Mouse (Mus musculus) CH12.LX (cell line): Measurements from ENCODE around the gene Spag7. TPM values are rescaled to one million over a fixed set of nuclear protein-coding genes. Genes with fewer than 3 reads are reported as not detected.

ENCODE experiments used
- DNase-seq: peaks from one replicate; pipeline ENCODE4 v3.0.0-alpha.2; 2013; ENCODE audit errors: extremely low read depth
- H3K27ac ChIP-seq: 2 replicates; pipeline ENCODE4 v1.5.1; 2012; ENCODE audit warnings: low read depth, mild to moderate bottlenecking, control low read depth, moderate library complexity; ENCODE audit not compliant: insufficient read depth
- H3K27me3 ChIP-seq: replicated peaks from 2 replicates; pipeline ENCODE3; 2012; ENCODE audit warnings: inconsistent platforms
- H3K36me3 ChIP-seq, 2 experiments: replicated peaks in 1 of 2; 2 replicates each; pipeline versions ENCODE3 to v1.6.1; 2012; ENCODE audit warnings: inconsistent platforms in 1 of 2, low read length in 1 of 2, mild to moderate bottlenecking in 1 of 2, mixed read lengths in 1 of 2, moderate library complexity in 1 of 2; ENCODE audit not compliant: control insufficient read depth in 1 of 2, insufficient read depth in 1 of 2
- H3K4me1 ChIP-seq, 2 experiments: 2 replicates each; pipeline ENCODE4 v1.6.1; 2012; ENCODE audit warnings: inconsistent platforms in 1 of 2, moderate library complexity in 1 of 2; ENCODE audit not compliant: insufficient read depth in 2 of 2, control insufficient read depth in 1 of 2
- H3K4me2 ChIP-seq: 2 replicates; pipeline ENCODE4 v1.6.1; 2012; ENCODE audit warnings: low read depth, mild to moderate bottlenecking, control low read depth; ENCODE audit not compliant: poor library complexity, insufficient read depth, severe bottlenecking
- H3K4me3 ChIP-seq, 3 experiments: fragments of 150-350 bp in 1 of 3; sonication (generic) in 1 of 3; replicated peaks in 1 of 3; 2 replicates each; pipeline versions ENCODE3 to v1.5.1; 2011 to 2012; ENCODE audit warnings: low read depth in 2 of 3, low read length in 2 of 3, mild to moderate bottlenecking in 2 of 3, moderate library complexity in 2 of 3, control low read depth in 1 of 3, improper control_type of control experiment in 1 of 3, inconsistent platforms in 1 of 3, mixed read lengths in 1 of 3; ENCODE audit not compliant: poor library complexity in 1 of 3
- H3K79me2 ChIP-seq: replicated peaks from 2 replicates; pipeline ENCODE4 v1.6.1; 2012; ENCODE audit warnings: mild to moderate bottlenecking, moderate library complexity; ENCODE audit not compliant: control insufficient read depth, poor library complexity, insufficient read depth, severe bottlenecking; ENCODE audit errors: extremely low read depth
- H3K9ac ChIP-seq: 2 replicates; pipeline ENCODE4 v1.6.1; 2012; ENCODE audit warnings: low read depth, mild to moderate bottlenecking, control low read depth, moderate library complexity; ENCODE audit not compliant: insufficient read depth
- H3K9me3 ChIP-seq: replicated peaks from 2 replicates; pipeline ENCODE3; 2012; ENCODE audit warnings: low read length, inconsistent platforms, mixed read lengths
- CHD2 ChIP-seq: IDR thresholded peaks from 2 replicates; pipeline ENCODE4 v1.6.1; 2011; ENCODE audit warnings: low read length, improper control_type of control experiment
- CTCF ChIP-seq, 2 experiments: IDR thresholded peaks in 1 of 2; conservative IDR thresholded peaks in 1 of 2; 2 replicates each; pipeline ENCODE4 v1.5.1; 2011 to 2012; ENCODE audit warnings: low read depth in 2 of 2, low read length in 2 of 2, improper control_type of control experiment in 1 of 2, inconsistent platforms in 1 of 2, mild to moderate bottlenecking in 1 of 2, moderate library complexity in 1 of 2
- MAFK ChIP-seq: IDR thresholded peaks from 2 replicates; pipeline ENCODE4 v1.6.1; 2011; ENCODE audit warnings: low read length, improper control_type of control experiment; ENCODE audit not compliant: insufficient replicate concordance
- MAZ ChIP-seq: IDR thresholded peaks from 2 replicates; pipeline ENCODE4 v1.6.1; 2012; ENCODE audit warnings: low read depth, mild to moderate bottlenecking, inconsistent platforms, low read length, improper control_type of control experiment, moderate library complexity
- MEF2A ChIP-seq: IDR thresholded peaks from 2 replicates; pipeline ENCODE4 v1.6.1; 2014; ENCODE audit warnings: low read depth, mild to moderate bottlenecking, inconsistent platforms, low read length, improper control_type of control experiment, borderline replicate concordance
- RAD21 ChIP-seq: IDR thresholded peaks from 2 replicates; pipeline ENCODE4 v1.6.1; 2011; ENCODE audit warnings: low read depth, mild to moderate bottlenecking, low read length, improper control_type of control experiment, moderate library complexity
- SIN3A ChIP-seq: IDR thresholded peaks from 2 replicates; pipeline ENCODE4 v1.6.1; 2012; ENCODE audit warnings: low read length, improper control_type of control experiment, inconsistent platforms
- TCF12 ChIP-seq: IDR thresholded peaks from 2 replicates; pipeline ENCODE4 v1.6.1; 2014; ENCODE audit warnings: low read depth, mild to moderate bottlenecking, inconsistent platforms, low read length, improper control_type of control experiment
- UBTF ChIP-seq: IDR thresholded peaks from 2 replicates; pipeline ENCODE4 v1.6.1; 2012; ENCODE audit warnings: low read depth, mild to moderate bottlenecking, inconsistent platforms, low read length, improper control_type of control experiment, moderate library complexity
- ZC3H11A ChIP-seq: IDR thresholded peaks from 2 replicates; pipeline ENCODE4 v1.6.1; 2012; ENCODE audit warnings: low read depth, mild to moderate bottlenecking, inconsistent platforms, low read length, improper control_type of control experiment
- ZKSCAN1 ChIP-seq: IDR thresholded peaks from 2 replicates; pipeline ENCODE4 v1.6.1; 2012; ENCODE audit warnings: low read depth, inconsistent platforms, low read length, improper control_type of control experiment, borderline replicate concordance
- ZMIZ1 ChIP-seq: IDR thresholded peaks from 2 replicates; pipeline ENCODE4 v1.6.1; 2012; ENCODE audit warnings: low read depth, mild to moderate bottlenecking, inconsistent platforms, low read length, improper control_type of control experiment
- dilution Hi-C: fragments of 300-500 bp; cut with MboI; formaldehyde crosslinking; loops from 2 replicates; pipeline ENCODE4 v1.14.3; 2020; ENCODE audit warnings: low sequenced_read_pairs; ENCODE audit not compliant: extremely low pct_unique_long_range_greater_than_20kb, extremely low pct_ligation_motif_present
- in situ Hi-C: fragments of 300-500 bp; cut with MboI; formaldehyde crosslinking; loops from 3 replicates; pipeline ENCODE4 v1.14.3; 2019; ENCODE audit warnings: low sequenced_read_pairs, low pct_ligation_motif_present, low pct_unique_long_range_greater_than_20kb, mixed read lengths
- polyA plus RNA-seq: library from polyadenylated mRNA; unstranded; fragments of >175 nt; gene quantifications from 2 replicates; pipeline ENCODE4 v1.2.1, GENCODE M21; 2012; ENCODE audit warnings: low read depth; ENCODE audit not compliant: insufficient read length
- total RNA-seq, 2 experiments: library from RNA; depleted of rRNA; stranded (reverse); fragments of 300-350 nt in 1 of 2; fragments of >200 nt in 1 of 2; gene quantifications; 2 replicates each; pipeline ENCODE4 v1.2.3; 2012 to 2014

Gene Spag7
- total and polyA plus RNA-seq, 3 experiments, result 93.5 to 120 (median 105) TPM

- no peak overlapping the region for H3K27ac ChIP-seq
- in situ Hi-C loops, result no loop called here
- H3K36me3 ChIP-seq, result peaks cover 35 to 50% of the 10 kb centered on the region in 2 experiments
- no peak overlapping the region for H3K4me2 ChIP-seq
- H3K27me3 ChIP-seq, result peaks cover 3% of the 10 kb centered on the region
- H3K79me2 ChIP-seq, result 0 out of 2 replicates have a peak, but pooled peaks cover 5% of the 10 kb centered on the region
- TF ChIP-seq ZMIZ1, result no peak
- no peak for TF ChIP-seq TCF12
- TF ChIP-seq MAFK, result no peak
- TF ChIP-seq ZC3H11A, result no peak
- no peak overlapping the region for H3K9ac ChIP-seq
- dilution Hi-C loops, result no loop called here
- no peak for DNase-seq
- H3K9me3 ChIP-seq, result no peaks in the 10 kb centered on the region
- H3K4me1 ChIP-seq, result peaks cover 9 to 24% of the 10 kb centered on the region in 2 experiments
- no peak overlapping the region for H3K4me3 ChIP-seq
Observed at GRCm38 (mm10) chr11:70701984-70702733, 32.9 kb upstream of the Spag7 start.

DNA sequence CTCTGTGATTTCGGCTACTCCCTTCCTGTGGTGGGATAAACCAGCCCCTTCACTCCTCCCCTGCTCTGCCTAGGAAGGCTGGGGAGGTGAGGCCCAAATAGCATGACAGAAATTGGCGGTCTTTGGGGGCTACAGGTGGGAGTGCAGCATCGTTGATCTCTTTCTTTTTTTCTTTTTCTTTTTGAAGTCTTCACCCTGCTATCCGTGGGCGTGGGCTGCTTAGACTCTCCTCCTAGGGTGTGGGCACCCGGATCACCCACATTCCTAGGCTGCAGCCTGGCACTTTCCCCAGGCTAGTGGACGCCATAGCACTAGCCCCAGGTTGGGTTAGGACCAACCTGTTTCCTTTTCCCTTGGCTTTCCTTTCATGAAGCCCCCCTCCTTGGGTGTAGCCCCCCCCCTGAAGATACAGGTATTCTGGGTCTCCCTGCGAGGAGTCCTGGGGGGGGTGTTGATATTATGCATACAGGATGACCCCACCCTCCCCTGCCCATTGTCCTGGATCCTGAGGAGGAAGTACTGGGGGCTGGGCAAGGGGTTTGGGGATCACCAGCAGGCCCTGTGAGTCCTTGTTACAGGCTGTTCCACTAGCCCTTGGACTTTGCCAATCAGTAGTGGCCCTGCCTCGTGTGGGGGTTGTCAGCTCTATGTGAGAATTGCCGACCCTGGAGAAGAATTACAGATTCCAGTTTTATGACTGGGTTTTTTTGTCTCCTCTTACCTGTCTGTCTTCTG, 32.2 kb upstream of the Spag7 start:
- peaks cover 9 to 24% of the 10 kb centered on the region in 2 experiments for H3K4me1 ChIP-seq
- H3K79me2 ChIP-seq, result 0 out of 2 replicates have a peak, but pooled peaks cover 5% of the 10 kb centered on the region
- no peak overlapping the region for H3K27ac ChIP-seq
- peaks cover 29 to 43% of the 10 kb centered on the region in 2 experiments for H3K36me3 ChIP-seq
- H3K4me3 ChIP-seq, result peak overlapping the region; percentile 61 to 80 (median 71)
- in situ Hi-C loops (no loop called here), dilution Hi-C loops (no loop called here)
- TF ChIP-seq TCF12 (no peak), ZKSCAN1 (no peak), UBTF (no peak), ZC3H11A (no peak), MAZ (no peak), CTCF (conservative IDR thresholded peaks at IDR 0.05 in 1 of 2, IDR thresholded peaks at IDR 0.05 in 1 of 2; ENCODE audit: low read depth in 2 of 2, low read length in 2 of 2) (no peak)
- H3K9ac ChIP-seq, result peak overlapping the region; percentile 93
- H3K27me3 ChIP-seq, result peaks cover 3% of the 10 kb centered on the region
- no peak for DNase-seq
- H3K4me2 ChIP-seq, result peak overlapping the region; percentile 68
- no peaks in the 10 kb centered on the region for H3K9me3 ChIP-seq

GRCm38 (mm10) chr11:70700613-70701012, 31.4 kb upstream of the Spag7 start:
- H3K36me3 ChIP-seq, result peaks cover 22 to 35% of the 10 kb centered on the region in 2 experiments
- H3K9ac ChIP-seq, result peak overlapping the region; percentile 93
- H3K9me3 ChIP-seq, result no peaks in the 10 kb centered on the region
- peak; percentile 57; the same call in 1 of the 2 replicates for TF ChIP-seq CHD2
- no peak for TF ChIP-seq RAD21
- peak; percentile 33; the same call in 1 of the 2 replicates for TF ChIP-seq SIN3A
- peak; percentile 67 for TF ChIP-seq UBTF
- 0 out of 2 replicates have a peak, but pooled peaks have one; percentile 3 for TF ChIP-seq MEF2A
- TF ChIP-seq, all 38 proteins: peak for 4
- dilution Hi-C loops, result no loop called here
- in situ Hi-C loops, result no loop called here
- Histone ChIP-seq H3K4me3 (peak overlapping the region; percentile 61 to 80 (median 71)), H3K4me2 (peak overlapping the region; percentile 68), H3K27ac (no peak overlapping the region), H3K27me3 (peaks cover 3% of the 10 kb centered on the region), H3K4me1 (peaks cover 9 to 24% of the 10 kb centered on the region in 2 experiments), H3K79me2 (0 out of 2 replicates have a peak, but pooled peaks cover 5% of the 10 kb centered on the region)
- DNase-seq, result peak; percentile 33
